18 mouse cellular contexts compared by ENCODE assay signal in genomic region chr3:32011566-32011965, GRCm38 (mm10).
DNase-seq lines count a peak whose midpoint lies in the region; ATAC-seq lines count a peak whose summit lies in the region.
"Had no signal": no experiment of that assay in that cellular context is flagged by ENCODE, and none has a peak within 500 bp of the region (broad histone marks: within the 10 kb centered on the region; RNA-seq: fewer than 3 reads in every experiment).

No protein-coding gene starts in this region.

- no peaks in the 10 kb centered on the region for H3K27me3 ChIP-seq in heart, embryonic 11.5 days (ENCODE audit: control insufficient read depth, insufficient read depth, low read length)
- H3K27me3 ChIP-seq: embryonic facial prominence, embryonic 12.5 days; forebrain, embryonic 13.5 days; forebrain, embryonic 15.5 days had no signal

- no peaks in the 10 kb centered on the region for H3K9me3 ChIP-seq in heart, embryonic 11.5 days (replicated peaks; ENCODE audit: control insufficient read depth, low read length)
- H3K9me3 ChIP-seq: embryonic facial prominence, embryonic 10.5 days; embryonic facial prominence, embryonic 12.5 days; forebrain, embryonic 13.5 days; forebrain, embryonic 15.5 days had no signal

- H3K27ac ChIP-seq in heart, embryonic 11.5 days (ENCODE audit: low read depth, low read length), result no peak overlapping the region
- H3K27ac ChIP-seq: embryonic facial prominence, embryonic 10.5 days; embryonic facial prominence, embryonic 12.5 days; forebrain, embryonic 13.5 days; forebrain, embryonic 15.5 days had no signal

- no peak overlapping the region for H3K4me3 ChIP-seq in heart, embryonic 11.5 days (ENCODE audit: low read depth, low read length)
- H3K4me3 ChIP-seq: embryonic facial prominence, embryonic 10.5 days; embryonic facial prominence, embryonic 12.5 days; forebrain, embryonic 13.5 days; forebrain, embryonic 15.5 days had no signal

- 91% methylated on average over 5 of the region's 5 CpGs for WGBS in heart, embryonic 11.5 days (ENCODE audit: insufficient replicate concordance)

- peak; percentile 54 for DNase-seq in heart, adult 11 months
- peak; percentile 8 for DNase-seq in right cerebral cortex, adult 18-20 months
- DNase-seq in right cerebral cortex, postnatal 10 days (ENCODE audit: low spot score in 2 of 2), result no peak
- DNase-seq in telencephalon, adult 2 months (ENCODE audit: low read depth, low spot score), result peak; percentile 38
- DNase-seq in urinary bladder, postnatal 10 days (ENCODE audit: low spot score), result no peak
- DNase-seq: adrenal gland, adult 2 months; adrenal gland, postnatal 10 days; adrenal gland, postnatal 25 days; cerebellum, adult 11-12 months; cerebellum, adult 2 months; cerebellum, adult 9-10 months; cerebellum, postnatal 10 days; cerebellum, postnatal 25 days had no signal

- no peak for ATAC-seq in heart, embryonic 11.5 days (replicated peaks; ENCODE audit: insufficient number of reproducible peaks, low FRiP score, low TSS enrichment)

- no peak overlapping the region for H3K9ac ChIP-seq in heart, embryonic 11.5 days (ENCODE audit: low read depth, low read length)
- H3K9ac ChIP-seq: embryonic facial prominence, embryonic 12.5 days; forebrain, embryonic 13.5 days; forebrain, embryonic 15.5 days had no signal

- H3K36me3 ChIP-seq in heart, embryonic 11.5 days (ENCODE audit: control insufficient read depth, insufficient read depth, low read length), result no peaks in the 10 kb centered on the region
- H3K36me3 ChIP-seq: embryonic facial prominence, embryonic 10.5 days; embryonic facial prominence, embryonic 12.5 days; forebrain, embryonic 15.5 days had no signal

- no peak overlapping the region for H3K4me2 ChIP-seq in heart, embryonic 11.5 days
- H3K4me2 ChIP-seq: embryonic facial prominence, embryonic 12.5 days; forebrain, embryonic 13.5 days; forebrain, embryonic 15.5 days had no signal

- no peaks in the 10 kb centered on the region for H3K4me1 ChIP-seq in heart, embryonic 11.5 days (ENCODE audit: control insufficient read depth, insufficient read depth, low read length)
- H3K4me1 ChIP-seq: embryonic facial prominence, embryonic 10.5 days; embryonic facial prominence, embryonic 12.5 days; forebrain, embryonic 13.5 days; forebrain, embryonic 15.5 days had no signal

Comparison
In these comparisons a context has a peak if more than half of its experiments do, and no peak if none do; other contexts are left out.
1. DNase-seq: peak in heart, adult 11 months (single experiment), right cerebral cortex, adult 18-20 months (single experiment) and telencephalon, adult 2 months (single experiment); none in right cerebral cortex, postnatal 10 days (0 of 2) and urinary bladder, postnatal 10 days (single experiment).